Mouse (Mus musculus) E14TG2a.4 (cell line): ENCODE data around the gene Emp1.

Experiments used
- CTCF ChIP-seq: conservative IDR thresholded peaks from 2 replicates; pipeline ENCODE4 v1.5.1; 2014; ENCODE audit warnings: low read length
- NANOG ChIP-seq: IDR thresholded peaks from 2 replicates; pipeline ENCODE4 v1.6.1; 2014; ENCODE audit warnings: borderline replicate concordance, low read length, mixed read lengths
- POU5F1 ChIP-seq: IDR thresholded peaks from 2 replicates; pipeline ENCODE4 v1.6.1; 2014; ENCODE audit warnings: low read length, borderline replicate concordance

DNA sequence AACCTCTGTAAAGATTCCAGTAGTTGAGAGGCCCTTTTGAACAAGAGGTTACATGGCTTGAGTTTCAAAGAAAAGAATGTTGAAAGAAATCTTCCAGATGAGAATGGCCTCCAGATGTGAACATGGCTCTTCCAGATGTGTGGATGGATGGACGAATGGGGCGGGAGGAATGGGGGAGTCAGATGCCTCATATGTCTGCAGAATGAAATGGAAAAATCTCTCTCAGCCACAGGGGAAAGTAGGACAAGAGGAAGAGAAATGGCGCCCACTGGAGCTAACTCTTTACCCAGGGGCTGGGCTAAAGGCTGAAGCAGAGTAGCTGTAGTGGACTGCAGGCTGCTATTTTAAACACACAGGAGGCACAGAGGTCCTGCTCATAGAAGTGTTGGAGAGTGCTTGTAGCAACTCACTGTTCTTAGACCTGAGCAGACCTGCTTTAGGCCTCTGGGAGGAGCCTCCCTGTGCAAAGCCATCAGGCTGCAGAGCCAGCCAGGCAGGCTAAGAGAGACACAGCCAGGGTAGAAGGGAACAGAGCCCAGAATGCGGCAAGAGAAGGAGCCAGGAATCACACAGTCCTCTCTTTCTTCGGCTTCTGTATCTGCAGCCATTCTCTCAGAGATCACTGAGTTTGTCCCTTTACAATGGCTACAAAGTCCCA is 28.2 kb upstream of the Emp1 start:
- TF ChIP-seq CTCF, result no peak
- no peak for TF ChIP-seq POU5F1
- TF ChIP-seq NANOG, result no peak
